Mouse (Mus musculus): ENCODE measurements at regions not wholly inside any gene's neighbourhood (a gene's known extent, or its start where the extent isn't known, plus 50 kb on each side); places are given as distances from the start of the nearest gene placed in this dataset.

DNA sequence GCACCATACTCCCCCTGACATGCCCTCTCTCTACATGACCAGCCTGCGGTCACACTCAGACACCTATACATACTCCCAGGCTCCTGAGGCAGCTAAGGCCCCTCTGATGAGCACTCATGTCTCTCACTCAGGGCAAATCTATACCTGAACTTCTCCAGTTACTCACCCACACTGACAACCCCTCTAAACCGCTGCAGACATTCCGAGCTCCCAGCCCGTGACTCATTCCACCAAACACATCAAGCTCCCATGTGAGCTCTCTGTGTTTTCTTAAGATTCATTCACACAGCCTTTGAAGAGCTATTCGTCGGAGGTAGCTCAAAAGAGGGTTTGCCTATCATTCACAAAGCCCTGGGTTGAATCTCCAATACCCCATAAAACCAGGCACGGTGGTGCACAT, 75.1 kb upstream of the Nectin1 start:
- no peak overlapping the region for H3K27ac ChIP-seq (ENCODE audit: insufficient read depth, low read length)
- no peaks in the 10 kb centered on the region for H3K27me3 ChIP-seq (ENCODE audit: control insufficient read depth, insufficient read depth, low read length)
- WGBS = 84% methylated on average over 7 of the region's 7 CpGs
- H3K4me3 ChIP-seq (replicated peaks; ENCODE audit: insufficient read depth, low read depth, low read length) = no peak overlapping the region
- no peak for DNase-seq
- H3K4me1 ChIP-seq (ENCODE audit: control insufficient read depth, insufficient read depth, low read length) = no peaks in the 10 kb centered on the region
- TF ChIP-seq POLR2A (IDR thresholded peaks at IDR 0.05; ENCODE audit: borderline replicate concordance, insufficient read depth, low read length) (no peak), CTCF (IDR thresholded peaks at IDR 0.05; ENCODE audit: borderline replicate concordance, insufficient read depth, low read depth, low read length) (no peak)

DNA sequence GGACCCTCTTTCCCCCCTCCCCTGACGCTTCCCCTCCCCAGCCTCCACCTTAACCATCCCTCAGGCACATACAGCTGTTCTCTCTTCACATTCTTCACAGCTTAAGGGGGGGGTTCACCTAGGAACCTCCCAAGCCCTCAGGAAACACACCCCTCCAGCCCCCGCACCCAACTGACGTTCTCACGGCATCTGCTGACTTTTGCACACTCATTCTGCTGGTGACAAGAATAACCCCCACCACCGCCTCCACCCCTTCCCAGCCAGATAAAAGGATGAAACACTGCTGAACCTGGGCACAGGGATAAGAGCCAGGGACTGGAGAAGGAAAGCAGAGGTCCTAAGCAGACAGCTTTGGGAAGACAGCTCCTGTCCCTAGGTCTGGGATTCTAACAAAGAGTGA, 73.2 kb upstream of the Nectin1 start:
- TF ChIP-seq CTCF (IDR thresholded peaks at IDR 0.05; ENCODE audit: borderline replicate concordance, insufficient read depth, low read depth, low read length) = no peak
- TF ChIP-seq POLR2A (IDR thresholded peaks at IDR 0.05; ENCODE audit: borderline replicate concordance, insufficient read depth, low read length) = no peak
- H3K4me1 ChIP-seq (ENCODE audit: control insufficient read depth, insufficient read depth, low read length) = 0 out of 2 replicates have a peak, but pooled peaks cover 1% of the 10 kb centered on the region
- H3K27me3 ChIP-seq (ENCODE audit: control insufficient read depth, insufficient read depth, low read length) = no peaks in the 10 kb centered on the region
- H3K4me3 ChIP-seq (replicated peaks; ENCODE audit: insufficient read depth, low read depth, low read length) = no peak overlapping the region
- no peak overlapping the region for H3K27ac ChIP-seq (ENCODE audit: insufficient read depth, low read length)
- 87% methylated on average over 5 of the region's 5 CpGs for WGBS
- DNase-seq = no peak

DNA sequence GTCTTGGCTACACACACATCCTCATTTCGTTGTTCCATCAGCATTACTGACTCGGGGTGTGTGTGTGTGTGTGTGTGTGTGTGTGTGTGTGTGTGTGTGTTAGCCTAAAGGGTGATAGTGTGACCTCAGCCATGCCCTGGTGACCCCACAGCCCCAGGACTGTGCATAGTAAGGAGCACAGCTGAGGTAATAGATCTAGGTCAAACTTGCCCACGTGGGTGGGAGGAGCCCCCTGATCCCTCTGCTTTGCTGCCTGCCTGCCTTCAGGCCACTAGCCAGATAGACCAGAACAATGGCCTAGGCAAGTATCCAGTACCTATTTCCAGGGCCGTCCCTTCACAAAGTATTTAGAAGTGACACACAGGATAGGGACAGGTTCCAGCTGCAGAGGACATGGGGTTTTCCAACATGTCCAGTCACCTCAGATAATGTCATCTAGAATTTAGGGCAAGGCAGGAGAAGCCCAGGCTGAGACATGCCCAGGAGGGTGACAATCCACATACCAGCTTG, 70.6 kb upstream of the Nectin1 start:
- no peak for DNase-seq
- TF ChIP-seq CTCF (IDR thresholded peaks at IDR 0.05; ENCODE audit: borderline replicate concordance, insufficient read depth, low read depth, low read length) (no peak), POLR2A (IDR thresholded peaks at IDR 0.05; ENCODE audit: borderline replicate concordance, insufficient read depth, low read length) (no peak)
- H3K27me3 ChIP-seq (ENCODE audit: control insufficient read depth, insufficient read depth, low read length) = no peaks in the 10 kb centered on the region
- H3K4me3 ChIP-seq (replicated peaks; ENCODE audit: insufficient read depth, low read depth, low read length) = no peak overlapping the region
- no peak overlapping the region for H3K27ac ChIP-seq (ENCODE audit: insufficient read depth, low read length)
- WGBS = 45% methylated on average over 4 of the region's 4 CpGs
- H3K4me1 ChIP-seq (ENCODE audit: control insufficient read depth, insufficient read depth, low read length) = 0 out of 2 replicates have a peak, but pooled peaks cover 3% of the 10 kb centered on the region

- H3K27ac ChIP-seq (ENCODE audit: insufficient read depth, low read length) = no peak overlapping the region
- TF ChIP-seq POLR2A (IDR thresholded peaks at IDR 0.05; ENCODE audit: borderline replicate concordance, insufficient read depth, low read length) (no peak), CTCF (IDR thresholded peaks at IDR 0.05; ENCODE audit: borderline replicate concordance, insufficient read depth, low read depth, low read length) (no peak)
- whole genome bisulfite sequencing = 69% methylated on average over 8 of the region's 8 CpGs
Observed at GRCm38 (mm10) chr9:43674321-43674720, 69.5 kb upstream of the Nectin1 start.

DNA sequence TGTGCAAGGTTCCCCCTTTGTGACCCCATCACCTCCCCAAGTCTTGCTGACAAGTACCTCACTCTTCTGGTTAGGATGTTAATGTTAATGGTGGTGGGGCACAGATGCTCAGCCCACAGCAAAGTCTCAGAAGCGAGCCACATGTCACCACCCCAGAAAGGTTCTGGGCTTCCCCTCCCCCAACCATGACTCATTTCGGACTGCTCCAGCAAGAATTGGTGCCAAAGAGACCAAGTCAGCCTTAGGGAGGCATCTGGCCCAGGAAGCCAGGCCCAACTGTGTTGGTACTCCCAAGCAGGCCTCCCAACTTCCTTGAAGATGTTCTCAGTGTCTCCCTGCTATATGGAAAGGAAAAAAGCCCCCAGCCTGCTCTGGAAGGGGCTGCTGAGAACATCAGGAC, 67.8 kb upstream of the Nectin1 start:
- Histone ChIP-seq H3K27me3 (ENCODE audit: control insufficient read depth, insufficient read depth, low read length) (no peaks in the 10 kb centered on the region), H3K4me3 (replicated peaks; ENCODE audit: insufficient read depth, low read depth, low read length) (no peak overlapping the region), H3K27ac (ENCODE audit: insufficient read depth, low read length) (no peak overlapping the region), H3K4me1 (ENCODE audit: control insufficient read depth, insufficient read depth, low read length) (0 out of 2 replicates have a peak, but pooled peaks cover 3% of the 10 kb centered on the region)
- DNase-seq = no peak
- WGBS = 48% methylated on average over 2 of the region's 2 CpGs
- TF ChIP-seq POLR2A (IDR thresholded peaks at IDR 0.05; ENCODE audit: borderline replicate concordance, insufficient read depth, low read length) (no peak), CTCF (IDR thresholded peaks at IDR 0.05; ENCODE audit: borderline replicate concordance, insufficient read depth, low read depth, low read length) (no peak)

More at GRCm38 (mm10) chr9:43674321-43674720, 69.5 kb upstream of the Nectin1 start:
- DNase-seq = no peak
- H3K4me3 ChIP-seq (replicated peaks; ENCODE audit: insufficient read depth, low read depth, low read length) = no peak overlapping the region
- H3K27me3 ChIP-seq (ENCODE audit: control insufficient read depth, insufficient read depth, low read length) = no peaks in the 10 kb centered on the region
- H3K4me1 ChIP-seq (ENCODE audit: control insufficient read depth, insufficient read depth, low read length) = 0 out of 2 replicates have a peak, but pooled peaks cover 3% of the 10 kb centered on the region

DNA sequence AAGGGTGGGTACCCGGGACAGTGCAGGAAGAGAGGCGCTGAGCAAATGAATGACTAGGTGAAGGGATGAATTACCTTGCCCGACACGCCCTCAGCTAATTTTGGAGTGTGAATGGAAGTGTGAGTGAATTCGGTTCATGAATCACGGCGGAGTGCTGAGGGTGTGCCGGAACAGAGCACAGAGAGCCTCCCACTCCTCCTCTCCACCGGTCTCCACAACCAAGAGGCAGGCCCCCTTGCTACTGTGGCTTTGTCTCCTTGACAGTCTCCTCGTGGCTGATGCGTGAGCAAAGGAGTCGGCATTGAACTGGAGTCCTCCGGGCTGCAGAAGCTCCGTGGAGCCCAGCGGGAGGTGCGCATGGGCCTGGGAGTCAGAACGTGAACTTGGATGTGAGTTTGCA, 64.5 kb upstream of the Nectin1 start:
- no peak overlapping the region for H3K4me3 ChIP-seq (replicated peaks; ENCODE audit: insufficient read depth, low read depth, low read length)
- TF ChIP-seq CTCF (IDR thresholded peaks at IDR 0.05; ENCODE audit: borderline replicate concordance, insufficient read depth, low read depth, low read length) = no peak
- no peak for TF ChIP-seq POLR2A (IDR thresholded peaks at IDR 0.05; ENCODE audit: borderline replicate concordance, insufficient read depth, low read length)
- no peaks in the 10 kb centered on the region for H3K27me3 ChIP-seq (ENCODE audit: control insufficient read depth, insufficient read depth, low read length)
- no peak overlapping the region for H3K27ac ChIP-seq (ENCODE audit: insufficient read depth, low read length)
- DNase-seq = no peak
- H3K4me1 ChIP-seq (ENCODE audit: control insufficient read depth, insufficient read depth, low read length) = 0 out of 2 replicates have a peak, but pooled peaks cover 3% of the 10 kb centered on the region
- 47% methylated on average over 17 of the region's 17 CpGs for WGBS

GRCm38 (mm10) chr9:43681317-43681716, 62.5 kb upstream of the Nectin1 start:
- H3K4me1 ChIP-seq (ENCODE audit: control insufficient read depth, insufficient read depth, low read length) = no peaks in the 10 kb centered on the region
- WGBS = 75% methylated on average over 3 of the region's 3 CpGs
- no peak overlapping the region for H3K4me3 ChIP-seq (replicated peaks; ENCODE audit: insufficient read depth, low read depth, low read length)
- no peak overlapping the region for H3K27ac ChIP-seq (ENCODE audit: insufficient read depth, low read length)
- no peaks in the 10 kb centered on the region for H3K27me3 ChIP-seq (ENCODE audit: control insufficient read depth, insufficient read depth, low read length)
- DNase-seq = no peak
- no peak for TF ChIP-seq POLR2A (IDR thresholded peaks at IDR 0.05; ENCODE audit: borderline replicate concordance, insufficient read depth, low read length)
- TF ChIP-seq CTCF (IDR thresholded peaks at IDR 0.05; ENCODE audit: borderline replicate concordance, insufficient read depth, low read depth, low read length) = no peak

DNA sequence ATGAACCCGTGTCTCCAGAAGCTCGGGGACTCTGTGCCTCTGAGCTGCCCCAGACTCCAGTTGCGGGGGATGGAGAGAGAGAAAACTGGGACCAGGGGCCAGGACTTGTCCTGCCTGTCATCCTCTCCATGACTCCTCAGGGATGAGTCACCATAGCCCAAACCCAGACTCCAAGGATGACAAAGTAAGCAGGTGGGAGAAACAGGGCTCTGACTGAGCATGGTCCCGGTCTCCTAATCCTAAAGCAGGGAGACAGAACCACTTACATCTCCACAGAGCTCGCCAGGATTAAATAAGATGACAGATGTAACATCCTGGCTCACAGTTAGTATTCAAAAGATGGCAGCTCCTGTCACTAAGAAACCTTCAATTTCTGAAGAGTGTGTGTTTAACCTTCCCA, 61.7 kb upstream of the Nectin1 start:
- whole genome bisulfite sequencing = 39% methylated on average over 5 of the region's 5 CpGs
- no peak for DNase-seq
- TF ChIP-seq CTCF (IDR thresholded peaks at IDR 0.05; ENCODE audit: borderline replicate concordance, insufficient read depth, low read depth, low read length) = no peak
- TF ChIP-seq POLR2A (IDR thresholded peaks at IDR 0.05; ENCODE audit: borderline replicate concordance, insufficient read depth, low read length) = no peak

More for the DNA sequence above, 61.7 kb upstream of the Nectin1 start:
- no peak overlapping the region for H3K27ac ChIP-seq (ENCODE audit: insufficient read depth, low read length)
- no peak overlapping the region for H3K4me3 ChIP-seq (replicated peaks; ENCODE audit: insufficient read depth, low read depth, low read length)
- no peaks in the 10 kb centered on the region for H3K4me1 ChIP-seq (ENCODE audit: control insufficient read depth, insufficient read depth, low read length)
- H3K27me3 ChIP-seq (ENCODE audit: control insufficient read depth, insufficient read depth, low read length) = no peaks in the 10 kb centered on the region

All from cerebellum, adult 2 months (tissue).